Mouse (Mus musculus): ENCODE results near the gene Nckap5.

GRCm38 (mm10) chr1:126681773-126682172 is 148.8 kb downstream of the Nckap5 start:
- TF ChIP-seq POLR2A (IDR thresholded peaks at IDR 0.05; ENCODE audit: extremely low read depth, insufficient read depth, low read length) (no peak), CTCF (IDR thresholded peaks at IDR 0.05; ENCODE audit: low read depth, low read length) (no peak)

Data from liver, adult 2 months (tissue).